Mouse (Mus musculus) c-Kit-positive CD71-negative TER-119-negative erythroid progenitor cells, embryonic 14.5 days (primary cell): ENCODE data around the gene Rapgef4.
A peak's percentile ranks its signal among the peaks of the same experiment; 100 is the strongest.

Experiments used
- DNase-seq: peaks from one replicate; pipeline ENCODE4 v3.0.0-alpha.2; 2013; ENCODE audit warnings: low read depth

Gene Rapgef4

DNA sequence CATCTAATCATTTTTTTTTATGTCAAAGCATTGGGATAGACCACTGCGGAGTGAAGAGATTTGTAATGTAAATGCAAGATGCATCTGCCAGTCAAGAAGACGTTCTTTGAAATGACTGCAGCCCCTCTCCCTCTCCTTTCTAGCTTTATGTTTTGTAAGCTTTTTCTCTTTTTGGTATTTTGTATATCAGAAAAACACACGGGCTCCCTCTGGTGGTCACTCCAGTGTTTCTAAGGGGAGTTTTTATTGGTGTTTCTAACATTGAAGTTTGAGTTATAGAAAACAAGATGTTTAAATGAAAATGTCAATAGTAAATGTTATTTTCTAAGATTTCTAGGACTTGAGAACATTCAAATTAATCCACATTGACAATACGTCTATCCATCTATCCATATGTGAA lies 168.0 kb downstream of the Rapgef4 start:
- no peak for DNase-seq

DNA sequence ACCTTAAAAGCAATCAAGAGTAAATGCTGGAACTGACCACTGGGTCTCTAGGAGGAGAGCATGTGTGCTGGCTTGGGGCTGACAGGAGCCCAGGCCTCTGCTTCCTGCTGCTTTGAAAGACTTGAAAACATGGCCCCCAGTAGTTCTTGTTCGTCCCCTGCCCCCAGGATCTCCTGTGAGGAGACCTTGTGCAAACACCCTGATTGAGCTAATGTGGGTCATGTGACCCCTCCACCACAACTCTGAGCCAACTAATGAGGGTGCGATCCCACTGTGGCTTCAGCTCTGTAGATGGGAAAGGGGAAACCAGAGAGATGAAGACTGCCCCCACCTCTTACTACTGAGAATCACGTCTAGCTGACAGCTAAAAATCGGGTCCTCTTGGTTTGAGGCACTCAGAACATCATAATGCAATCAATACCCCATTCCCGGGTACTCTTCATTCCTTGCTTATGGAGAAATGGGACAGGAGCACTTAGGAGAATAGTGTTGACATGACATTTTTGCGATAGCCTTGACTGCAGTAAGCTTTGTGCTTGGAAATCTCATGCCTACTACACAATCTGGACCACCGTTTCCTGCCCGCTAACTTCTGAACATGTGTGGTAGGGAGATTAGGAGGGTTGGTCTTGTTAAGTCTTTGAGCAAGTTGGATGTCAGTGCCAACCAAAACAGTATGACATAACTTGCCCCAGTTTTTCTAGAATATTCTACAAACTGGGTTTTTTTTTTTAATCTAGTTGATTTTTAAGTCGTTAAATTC lies 170.9 kb downstream of the Rapgef4 start:
- no peak for DNase-seq

GRCm38 (mm10) chr2:72152746-72153145 lies 171.7 kb downstream of the Rapgef4 start:
- no peak for DNase-seq

DNA sequence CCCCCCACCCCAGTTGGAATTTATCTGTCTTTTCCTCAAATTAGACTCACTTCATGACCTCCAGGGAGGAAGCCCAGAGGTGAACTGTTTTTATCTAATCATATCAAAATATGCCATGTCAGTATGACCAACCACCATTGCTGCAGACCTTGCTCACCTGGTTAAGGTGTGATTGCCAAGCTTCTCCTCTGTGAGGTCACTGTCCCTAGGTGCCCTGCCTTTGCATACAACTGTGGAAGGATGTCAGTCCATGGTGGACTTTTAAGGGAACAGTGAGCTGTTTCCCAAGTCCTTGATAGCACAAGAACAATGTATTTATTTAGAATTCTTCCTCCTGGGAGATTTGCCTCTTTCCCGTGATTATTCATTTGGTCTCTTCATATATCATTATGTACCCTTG lies 172.8 kb downstream of the Rapgef4 start:
- DNase-seq: no peak

DNA sequence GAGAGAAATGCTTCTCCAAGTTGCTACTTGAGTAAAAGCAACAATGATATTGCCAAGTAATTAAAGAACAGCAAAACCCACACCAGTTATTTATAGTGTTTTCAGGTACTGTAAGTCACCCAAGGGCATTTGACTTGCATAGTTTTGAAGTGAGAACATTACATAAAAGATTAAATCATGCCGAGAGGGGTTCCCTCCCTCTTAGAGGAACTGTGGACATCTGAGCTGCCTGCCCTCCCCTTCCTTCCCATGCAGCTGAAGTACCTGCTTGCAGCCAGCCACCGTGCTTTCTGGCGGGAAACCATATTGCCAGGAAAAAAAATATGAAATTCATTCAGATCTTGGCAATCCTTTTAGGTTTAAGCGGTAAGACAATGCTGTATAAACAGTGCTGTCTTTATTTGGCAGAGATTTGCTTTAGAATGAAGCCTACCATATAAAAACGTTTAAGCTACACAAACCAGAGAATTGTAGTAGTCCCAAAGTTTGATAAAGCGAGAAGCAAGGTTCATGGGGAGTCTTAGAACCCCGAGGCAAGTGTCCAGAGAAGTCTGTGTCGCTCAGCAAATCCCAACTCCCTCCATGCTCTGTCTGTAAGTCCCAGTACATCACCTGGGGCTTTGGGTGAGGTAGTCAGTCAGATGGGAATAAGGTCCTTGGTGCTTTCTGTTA lies 174.2 kb downstream of the Rapgef4 start:
- no peak for DNase-seq

- no peak for DNase-seq
These were observed 175.4 kb downstream of the Rapgef4 start for GRCm38 (mm10) chr2:72156484-72156883.

DNA sequence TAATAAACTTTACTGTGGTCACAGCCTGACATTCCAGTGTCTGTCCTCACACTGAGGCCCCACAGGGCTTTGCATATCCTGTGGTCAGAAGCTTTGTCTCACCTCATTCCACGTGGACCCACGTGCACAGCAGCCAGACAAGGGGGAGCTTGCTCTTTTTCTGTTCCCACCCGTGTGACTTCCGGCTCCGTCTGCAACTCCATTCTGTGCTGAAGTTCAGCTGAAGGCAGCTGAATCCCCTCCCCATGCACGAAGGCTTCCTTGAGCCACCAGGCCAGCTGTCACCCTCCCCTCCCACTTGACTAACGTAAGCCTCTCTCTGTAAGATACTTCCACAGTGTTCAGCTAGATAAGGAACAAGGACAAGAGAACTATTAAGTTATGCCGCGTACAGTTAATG lies 176.5 kb downstream of the Rapgef4 start:
- DNase-seq: no peak

GRCm38 (mm10) chr2:72158045-72158444 lies 177.0 kb downstream of the Rapgef4 start:
- DNase-seq: no peak

GRCm38 (mm10) chr2:72158691-72159225 lies 177.7 kb downstream of the Rapgef4 start:
- DNase-seq: no peak

- DNase-seq: no peak
These were observed 178.2 kb downstream of the Rapgef4 start for GRCm38 (mm10) chr2:72159281-72159680.

GRCm38 (mm10) chr2:72165136-72165854 lies 184.3 kb downstream of the Rapgef4 start:
- DNase-seq: no peak

DNA sequence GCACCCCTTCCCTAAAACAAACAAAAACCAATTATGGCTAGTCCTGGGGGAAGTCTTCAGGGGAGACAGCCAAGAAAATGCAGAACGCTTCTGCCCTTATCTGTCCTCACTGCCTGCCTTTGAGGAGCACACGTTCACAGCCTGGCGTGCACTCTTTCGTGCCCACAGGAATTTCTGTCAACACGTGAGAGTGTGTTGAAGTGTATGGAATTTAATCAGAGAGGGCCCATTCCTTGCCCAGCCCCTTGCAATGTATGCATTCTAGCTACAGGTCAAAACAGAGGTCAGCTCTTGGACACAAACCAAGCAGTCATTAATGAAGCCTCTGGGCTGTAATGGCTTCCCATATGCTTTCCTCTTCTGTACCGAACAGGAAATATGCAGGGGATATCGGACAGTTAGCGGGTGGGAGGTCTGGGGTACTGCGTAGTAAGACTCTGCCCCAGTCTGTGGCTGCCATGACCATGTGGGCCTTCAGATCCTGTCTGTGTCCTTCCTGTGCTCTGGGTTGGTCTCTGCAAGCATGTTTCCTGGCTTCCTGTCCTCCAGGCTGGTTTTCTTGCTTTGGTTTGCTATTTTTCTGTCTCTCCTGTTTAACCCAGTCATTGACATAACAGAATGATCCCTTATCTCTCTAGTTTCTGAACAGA lies 188.5 kb downstream of the Rapgef4 start:
- DNase-seq: no peak

GRCm38 (mm10) chr2:72170546-72170945 lies 189.5 kb downstream of the Rapgef4 start:
- peak; percentile 71 for DNase-seq

DNA sequence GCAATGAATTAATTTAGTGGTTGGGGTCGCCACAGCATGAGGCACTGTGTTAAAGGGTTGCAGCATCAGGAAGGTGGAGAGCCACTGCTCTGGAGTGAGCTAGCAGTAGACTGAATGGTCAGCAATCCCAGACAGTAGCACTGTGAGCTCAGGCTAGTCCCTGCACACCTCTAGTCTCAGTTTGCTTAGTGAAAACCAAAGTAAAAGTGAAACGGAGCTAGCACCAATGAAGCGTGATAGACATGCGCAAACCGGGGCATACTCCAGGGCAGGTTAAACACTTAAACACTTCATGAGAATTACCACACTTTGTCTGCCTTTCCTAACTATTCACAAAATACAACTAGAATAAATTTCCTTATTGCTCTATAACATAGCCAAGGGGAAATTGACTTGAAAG lies 190.2 kb downstream of the Rapgef4 start:
- DNase-seq: no peak

- DNase-seq: no peak
These were observed 192.0 kb downstream of the Rapgef4 start for GRCm38 (mm10) chr2:72173010-72173409.

DNA sequence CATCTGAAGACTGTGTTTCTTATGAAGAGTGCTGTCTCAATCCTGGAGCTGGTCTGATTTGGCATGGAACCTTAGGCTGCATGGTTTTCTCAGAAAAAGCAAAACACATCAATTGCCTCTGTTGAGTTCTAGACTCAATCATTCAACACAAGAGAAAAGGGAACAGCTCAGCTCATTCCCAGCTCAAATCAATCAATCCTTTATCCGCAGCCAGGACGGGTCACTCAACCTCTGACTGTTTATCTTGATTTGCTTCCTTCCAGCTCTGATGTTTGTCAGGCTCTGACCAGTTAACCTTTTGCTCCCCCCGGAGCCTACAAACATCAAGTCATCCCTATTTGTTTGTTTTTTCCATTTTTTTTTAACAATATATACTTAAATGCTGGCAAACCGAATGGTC lies 192.8 kb downstream of the Rapgef4 start:
- DNase-seq: no peak

DNA sequence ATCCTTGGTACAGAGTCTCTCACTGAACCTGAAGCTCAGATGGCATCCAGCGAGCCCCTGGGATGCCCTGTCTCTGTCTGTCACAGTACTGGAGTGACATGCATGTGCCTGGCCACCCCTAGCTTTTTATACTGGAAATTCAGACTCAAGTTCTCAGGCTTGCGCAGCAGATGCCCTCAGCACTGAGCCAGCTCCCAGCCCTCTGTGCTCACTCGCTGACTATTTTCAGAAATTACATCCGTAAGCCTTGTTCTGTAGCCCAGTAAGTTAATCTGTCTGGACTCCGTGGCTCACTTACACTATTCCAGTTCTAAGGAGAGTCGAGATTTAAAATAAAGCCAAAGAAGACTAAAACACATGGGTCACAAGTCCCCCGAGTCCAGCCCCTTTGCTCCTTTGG lies 194.5 kb downstream of the Rapgef4 start:
- no peak for DNase-seq

DNA sequence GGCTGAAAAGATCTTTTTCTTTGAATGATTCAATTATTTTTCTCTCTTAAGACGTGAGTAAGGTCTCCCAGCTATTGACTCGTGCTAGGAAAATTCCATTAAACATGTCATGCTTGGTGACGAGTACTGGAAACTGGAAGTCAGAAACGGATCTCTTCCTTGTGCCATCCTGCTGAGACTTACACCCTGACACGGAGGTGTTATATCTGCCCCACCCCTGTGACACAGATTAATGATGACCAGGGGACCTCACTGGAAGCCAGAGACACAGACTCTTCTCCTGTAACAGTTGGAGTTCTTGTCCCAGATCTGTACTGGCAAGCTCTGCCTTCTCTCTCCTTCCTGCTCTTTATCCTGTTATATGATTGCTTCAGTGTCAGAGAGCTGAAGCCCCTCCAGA lies 194.9 kb downstream of the Rapgef4 start:
- DNase-seq: no peak

- DNase-seq: no peak
These were observed 196.4 kb downstream of the Rapgef4 start for GRCm38 (mm10) chr2:72177214-72178023.

DNA sequence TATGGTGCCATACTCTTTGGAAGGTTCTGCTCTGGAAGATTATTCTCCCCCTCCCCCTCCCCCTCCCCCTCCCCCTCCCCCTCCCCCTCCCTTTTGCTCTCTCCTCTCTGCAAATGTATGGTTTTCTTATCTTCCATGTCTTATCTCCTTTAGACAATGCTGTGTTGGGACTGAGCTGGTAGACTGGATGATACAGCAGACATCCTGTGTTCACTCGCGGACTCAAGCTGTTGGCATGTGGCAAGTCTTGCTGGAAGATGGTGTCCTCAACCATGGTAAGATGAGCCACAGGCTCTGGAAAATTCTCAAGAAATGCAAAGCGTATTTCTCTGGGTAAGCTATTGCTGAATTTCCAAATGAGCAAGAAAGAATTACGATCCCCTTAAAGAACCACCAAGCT lies 197.0 kb downstream of the Rapgef4 start:
- no peak for DNase-seq

- no peak for DNase-seq
These were observed 197.5 kb downstream of the Rapgef4 start for GRCm38 (mm10) chr2:72178515-72178914.
